Mouse (Mus musculus): ENCODE measurements around the gene Ntng1. TPM values are rescaled to one million over a fixed set of nuclear protein-coding genes. Genes with fewer than 3 reads are reported as not detected.

Ntng1 gene
- total RNA-seq, 2 experiments from 2014 or later: not detected

- no peak for ATAC-seq (ENCODE audit: poor library complexity, severe bottlenecking)
Observed at GRCm38 (mm10) chr3:109804145-109804544, 339.7 kb downstream of the Ntng1 start.

DNA sequence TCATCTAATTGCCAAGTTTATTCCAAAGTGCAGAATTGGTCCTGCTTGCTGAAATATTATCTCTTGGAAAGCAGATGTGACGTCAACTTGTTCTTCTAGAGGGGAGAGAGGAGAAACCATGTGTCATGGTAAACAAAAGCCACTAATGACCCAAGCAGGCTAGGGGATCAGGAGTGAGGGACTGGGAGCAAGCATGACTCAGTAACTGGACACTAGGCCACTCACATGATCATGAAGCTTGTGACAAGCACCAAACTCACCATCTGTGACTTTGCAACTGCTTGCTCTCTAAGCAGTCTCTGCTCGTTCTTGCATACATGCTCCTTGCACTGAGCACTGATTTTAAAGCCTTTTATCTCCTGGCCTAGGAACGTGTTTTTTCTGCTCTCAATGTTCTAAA lies 340.2 kb downstream of the Ntng1 start:
- ATAC-seq (ENCODE audit: poor library complexity, severe bottlenecking): no peak

- ATAC-seq (ENCODE audit: poor library complexity, severe bottlenecking): no peak
Observed at GRCm38 (mm10) chr3:109797354-109797753, 346.5 kb downstream of the Ntng1 start.

GRCm38 (mm10) chr3:109783231-109783630 lies 360.6 kb downstream of the Ntng1 start:
- ATAC-seq (ENCODE audit: poor library complexity, severe bottlenecking): no peak

- ATAC-seq (ENCODE audit: poor library complexity, severe bottlenecking): no peak
Observed at GRCm38 (mm10) chr3:109782289-109782951, 361.4 kb downstream of the Ntng1 start.

GRCm38 (mm10) chr3:109781917-109782288 lies 361.9 kb downstream of the Ntng1 start:
- no peak for ATAC-seq (ENCODE audit: poor library complexity, severe bottlenecking)

DNA sequence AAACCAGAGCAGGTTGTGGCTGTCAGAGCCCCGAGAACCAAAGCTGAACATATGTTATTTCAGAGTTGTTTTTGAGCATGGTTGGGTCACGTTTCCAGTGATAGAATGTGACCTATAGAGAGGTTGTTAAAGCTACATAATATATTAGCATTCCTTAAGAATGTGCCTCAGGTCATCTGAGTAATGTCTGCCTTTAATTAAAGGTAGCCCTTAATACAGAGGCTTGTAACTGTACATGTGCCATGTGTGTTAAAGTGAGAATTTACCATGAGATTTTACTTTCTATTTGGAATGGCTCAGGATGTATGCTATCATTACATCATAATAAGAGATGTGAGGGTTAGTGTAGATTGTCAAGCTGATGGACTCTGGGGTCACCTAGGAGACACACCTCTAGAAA lies 368.6 kb downstream of the Ntng1 start:
- ATAC-seq (ENCODE audit: poor library complexity, severe bottlenecking): no peak

DNA sequence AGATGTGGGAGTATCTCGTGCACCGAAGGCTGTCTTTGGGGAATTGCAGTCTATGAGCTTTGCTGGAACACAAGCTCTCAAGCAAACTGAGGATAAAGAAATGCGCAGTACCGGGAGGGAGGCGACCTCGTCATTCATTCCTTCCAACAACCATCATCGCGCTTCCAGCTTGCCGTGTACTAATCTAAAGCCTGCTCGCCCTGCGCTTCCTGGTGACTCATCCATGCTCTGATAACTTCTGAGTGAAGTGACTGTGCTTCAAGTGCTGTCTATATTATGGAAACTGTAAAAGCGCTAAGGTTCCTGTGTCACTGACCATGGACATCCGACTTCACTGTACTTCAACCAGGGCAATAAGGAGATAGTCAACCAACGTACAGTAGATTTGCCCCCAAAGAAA lies 371.7 kb downstream of the Ntng1 start:
- no peak for ATAC-seq (ENCODE audit: poor library complexity, severe bottlenecking)

GRCm38 (mm10) chr3:109766939-109767338 lies 376.9 kb downstream of the Ntng1 start:
- ATAC-seq (ENCODE audit: poor library complexity, severe bottlenecking): no peak

DNA sequence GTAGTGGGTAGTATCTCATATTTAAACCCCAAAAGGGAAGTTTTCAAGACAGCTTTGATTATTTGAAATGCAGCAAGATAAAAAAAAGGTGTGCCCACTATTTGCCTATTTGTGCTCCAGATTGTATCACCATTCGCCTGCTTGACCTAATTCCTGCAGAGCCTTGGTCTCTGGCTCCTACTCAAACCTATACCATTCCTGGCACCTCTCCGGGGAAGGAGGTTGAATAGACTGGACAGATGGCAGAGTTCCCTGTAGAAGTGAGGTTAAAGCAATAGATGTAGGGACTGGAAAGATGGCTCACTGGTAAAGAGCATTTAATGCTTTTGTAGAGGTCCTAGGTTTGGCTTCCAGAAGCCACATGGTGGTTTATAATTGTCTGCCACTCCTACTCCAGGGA lies 378.2 kb downstream of the Ntng1 start:
- ATAC-seq (ENCODE audit: poor library complexity, severe bottlenecking): no peak

GRCm38 (mm10) chr3:109765141-109765540 lies 378.7 kb downstream of the Ntng1 start:
- ATAC-seq (ENCODE audit: poor library complexity, severe bottlenecking): no peak

DNA sequence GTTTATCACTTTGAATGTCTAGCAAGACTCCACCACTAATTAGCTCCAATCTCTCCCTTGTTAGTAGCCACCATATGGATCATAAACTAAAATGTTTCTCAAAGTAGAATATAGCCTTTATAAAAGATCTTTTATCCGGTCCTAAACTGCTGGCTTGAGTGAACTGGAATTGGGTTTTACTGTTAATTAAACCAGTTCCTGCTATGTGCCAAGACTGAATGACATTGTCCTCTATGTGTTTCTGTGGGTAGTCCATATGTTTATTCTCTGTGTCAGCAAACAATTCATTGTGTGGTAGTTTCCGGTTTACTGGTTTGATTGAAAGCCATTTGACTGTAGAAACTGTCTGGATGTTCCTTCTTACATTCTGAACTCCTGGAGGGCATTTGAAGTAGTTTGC lies 387.4 kb downstream of the Ntng1 start:
- no peak for ATAC-seq (ENCODE audit: poor library complexity, severe bottlenecking)

DNA sequence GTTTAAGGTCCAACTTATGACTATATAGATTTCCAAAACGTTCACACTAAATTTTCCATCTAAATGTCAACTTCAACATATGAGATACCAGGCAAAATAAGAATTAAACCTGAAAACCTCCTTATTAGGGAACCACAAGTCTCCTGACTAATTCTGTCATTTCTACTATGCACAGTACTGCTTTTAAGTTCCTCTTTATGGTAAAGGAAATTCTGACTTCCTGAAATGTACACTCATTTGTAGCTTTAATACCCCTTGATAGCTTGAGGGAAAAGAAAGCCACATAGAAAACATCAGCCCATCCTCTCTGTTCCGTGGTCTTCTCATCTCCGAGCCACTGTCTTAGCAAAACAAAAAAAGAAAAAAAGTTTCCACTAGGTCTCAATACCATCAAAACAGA lies 396.2 kb downstream of the Ntng1 start:
- peak; percentile 81 for ATAC-seq (ENCODE audit: poor library complexity, severe bottlenecking)

DNA sequence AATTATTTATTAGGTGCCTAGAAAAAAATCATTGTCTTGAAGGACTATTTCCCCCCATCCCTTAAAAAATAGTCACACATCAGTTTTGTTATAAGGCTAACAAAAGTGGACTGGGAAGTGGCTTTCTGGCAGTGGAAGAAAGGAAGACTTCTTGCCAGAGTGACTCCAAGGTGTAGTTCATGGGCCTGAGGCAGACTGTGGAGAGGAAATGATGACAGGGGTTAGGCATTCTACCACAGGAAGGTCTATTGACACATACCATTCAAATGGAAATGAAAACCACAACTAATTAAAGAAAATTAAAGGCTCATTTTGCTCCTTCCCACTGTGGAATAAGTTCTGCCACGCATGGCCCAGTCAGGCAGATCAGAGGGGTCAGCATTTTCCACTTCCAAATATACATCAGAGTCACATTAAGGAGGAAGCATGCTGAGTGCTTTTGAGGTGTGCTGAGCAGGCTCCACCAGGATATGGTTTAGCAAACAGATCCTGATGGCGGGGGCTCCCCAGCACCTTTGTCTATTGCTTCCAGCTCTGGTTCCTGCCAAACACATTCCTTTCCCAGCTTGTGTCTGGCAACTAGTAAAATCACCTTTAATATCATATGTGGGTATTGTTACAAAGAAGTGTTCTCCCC lies 403.2 kb downstream of the Ntng1 start:
- ATAC-seq (ENCODE audit: poor library complexity, severe bottlenecking): no peak

DNA sequence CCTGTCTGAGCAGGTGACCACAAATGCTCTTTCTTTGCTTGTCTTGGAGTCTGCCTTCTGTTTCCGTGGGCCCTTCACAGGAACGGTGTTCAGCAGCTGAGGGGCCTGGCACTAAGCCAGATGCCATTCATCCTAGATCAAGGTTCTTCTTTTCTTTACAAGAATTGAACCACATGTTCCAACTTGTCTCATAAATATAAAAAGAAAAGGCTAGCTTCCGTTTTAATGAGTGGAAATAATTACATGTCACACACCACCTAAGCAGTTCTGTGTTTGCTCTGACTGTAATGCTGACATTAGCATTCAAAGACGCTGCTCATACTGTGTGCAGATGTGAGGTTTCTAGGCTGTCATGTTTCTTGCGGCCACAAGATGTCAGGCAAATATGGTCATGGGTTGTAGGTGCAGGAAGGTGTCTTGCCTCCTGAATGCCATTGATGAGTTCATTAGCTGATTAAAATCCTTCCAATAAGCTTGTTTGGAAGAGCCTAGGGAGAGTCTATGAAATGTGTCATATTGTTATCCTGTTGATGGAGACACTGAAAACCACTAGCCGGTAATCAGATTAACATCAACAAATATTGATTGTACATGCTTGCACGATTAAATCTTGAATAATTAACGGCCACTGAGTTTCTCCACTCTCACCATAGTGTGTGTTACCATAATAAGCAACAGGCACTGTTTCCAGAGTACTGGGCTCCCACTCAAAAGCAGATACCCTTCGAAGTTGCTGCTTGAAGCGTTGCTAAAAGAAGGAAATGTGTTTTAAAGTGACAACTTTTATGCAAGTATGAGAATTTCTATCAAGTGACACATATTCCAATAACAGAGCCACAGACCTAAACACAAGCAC lies 411.3 kb downstream of the Ntng1 start:
- no peak for ATAC-seq (ENCODE audit: poor library complexity, severe bottlenecking)

- no peak for ATAC-seq (ENCODE audit: poor library complexity, severe bottlenecking)
Observed at GRCm38 (mm10) chr3:109731592-109732230, 412.1 kb downstream of the Ntng1 start.

Other genes with a start within 250 kb of the Ntng1 start
- 6.0 and 8.5 TPM in 2 replicates for gene Prmt6, start 107.0 kb upstream of the Ntng1 start, total RNA-seq (2015)
- 5.4 and 6.9 TPM in 2 replicates for gene Prmt6, start 107.0 kb upstream of the Ntng1 start, total RNA-seq (2017)

Data from megakaryocyte, adult 5-6 weeks (primary cell).